Mouse (Mus musculus) macrophage (primary cell): ENCODE results near the gene Mecom. TPM values are rescaled to one million over a fixed set of nuclear protein-coding genes. Genes with fewer than 3 reads are reported as not detected.

ENCODE experiments used
- H3K27ac ChIP-seq: fragments of 350-480 bp; formaldehyde crosslinking; 2 replicates; pipeline ENCODE4 v1.9.0; 2021
- H3K36me3 ChIP-seq: fragments of 350-480 bp; formaldehyde crosslinking; 2 replicates; pipeline ENCODE4 v1.9.0; 2021; ENCODE audit errors: inconsistent target
- H3K4me3 ChIP-seq: fragments of 350-480 bp; formaldehyde crosslinking; 2 replicates; pipeline ENCODE4 v1.9.0; 2021; ENCODE audit errors: inconsistent target
- H3K79me2 ChIP-seq: fragments of 350-480 bp; formaldehyde crosslinking; 2 replicates; pipeline ENCODE4 v1.9.0; 2021; ENCODE audit errors: inconsistent target
- WGBS: methylation state at CpG from one replicate; pipeline ENCODE4 v1.1.7; 2026; ENCODE audit warnings: inconsistent platforms; ENCODE audit not compliant: missing documents; 5-methylcytosine and 5-hydroxymethylcytosine counted together
- polyA plus RNA-seq: library from polyadenylated mRNA; stranded (reverse); fragments of 250-400 nt; gene quantifications from 3 replicates; pipeline ENCODE4 v1.2.4, GENCODE M21; 2018; ENCODE audit warnings: inconsistent platforms

The Mecom gene
- polyA plus RNA-seq, 1 experiment from 2014 or later, result not detected

- WGBS, result 54% methylated on average over 4 of the region's 4 CpGs
- H3K79me2 ChIP-seq, result no peaks in the 10 kb centered on the region
- no peak overlapping the region for H3K4me3 ChIP-seq
- no peak overlapping the region for H3K27ac ChIP-seq
- H3K36me3 ChIP-seq, result no peaks in the 10 kb centered on the region
Observed at GRCm38 (mm10) chr3:30260945-30261344, 286.9 kb downstream of the Mecom start.

DNA sequence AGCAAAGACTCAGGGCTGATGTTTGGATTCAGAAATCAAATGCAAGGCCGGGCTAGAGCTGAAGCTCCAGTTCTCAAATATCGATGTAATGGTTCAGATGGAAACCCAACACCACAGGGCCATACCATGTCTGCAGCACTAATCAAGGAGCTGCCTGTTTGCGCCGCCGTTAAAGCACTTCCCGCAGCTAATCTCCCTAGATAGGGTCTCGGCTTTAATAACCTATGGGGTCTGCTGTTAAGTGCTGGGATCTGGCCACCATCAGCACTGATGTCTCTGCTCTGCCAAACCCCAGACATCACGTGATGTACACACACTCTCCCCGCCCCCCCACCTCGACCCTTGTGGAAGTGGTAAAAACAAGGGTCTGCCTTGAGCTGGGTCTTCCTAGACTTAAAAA, 289.4 kb downstream of the Mecom start:
- no peak overlapping the region for H3K4me3 ChIP-seq
- no peaks in the 10 kb centered on the region for H3K79me2 ChIP-seq
- H3K27ac ChIP-seq, result no peak overlapping the region
- H3K36me3 ChIP-seq, result no peaks in the 10 kb centered on the region
- WGBS, result 89% methylated on average over 10 of the region's 10 CpGs

DNA sequence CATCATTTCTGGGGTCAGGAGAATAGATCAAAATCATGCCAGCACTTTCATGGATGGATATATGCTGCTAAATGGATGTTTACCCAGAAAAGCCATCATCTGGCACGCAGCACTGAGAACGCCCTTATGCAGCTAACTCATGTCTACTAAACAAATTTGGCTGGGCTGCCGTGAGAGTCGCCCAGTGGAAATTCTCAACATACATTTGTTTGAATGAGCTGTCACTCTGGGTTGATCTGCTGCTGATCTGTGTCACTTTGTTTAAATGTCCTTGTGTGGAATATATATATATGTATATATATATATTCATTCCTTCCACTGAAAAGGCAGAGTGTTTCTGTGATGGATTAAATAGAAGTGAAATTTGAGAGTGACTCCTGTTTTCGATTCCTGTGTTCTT, 290.0 kb downstream of the Mecom start:
- H3K79me2 ChIP-seq, result no peaks in the 10 kb centered on the region
- H3K4me3 ChIP-seq, result no peak overlapping the region
- 100% methylated on average over 5 of the region's 5 CpGs for WGBS
- no peak overlapping the region for H3K27ac ChIP-seq
- H3K36me3 ChIP-seq, result no peaks in the 10 kb centered on the region

- H3K79me2 ChIP-seq, result no peaks in the 10 kb centered on the region
- no peak overlapping the region for H3K4me3 ChIP-seq
- H3K27ac ChIP-seq, result no peak overlapping the region
- H3K36me3 ChIP-seq, result no peaks in the 10 kb centered on the region
- 92% methylated on average over 7 of the region's 7 CpGs for WGBS
Observed at GRCm38 (mm10) chr3:30256896-30257295, 290.9 kb downstream of the Mecom start.

GRCm38 (mm10) chr3:30255828-30256227, 292.0 kb downstream of the Mecom start:
- WGBS, result 83% methylated on average over 5 of the region's 5 CpGs
- Histone ChIP-seq H3K27ac (no peak overlapping the region), H3K79me2 (no peaks in the 10 kb centered on the region), H3K4me3 (no peak overlapping the region), H3K36me3 (no peaks in the 10 kb centered on the region)

DNA sequence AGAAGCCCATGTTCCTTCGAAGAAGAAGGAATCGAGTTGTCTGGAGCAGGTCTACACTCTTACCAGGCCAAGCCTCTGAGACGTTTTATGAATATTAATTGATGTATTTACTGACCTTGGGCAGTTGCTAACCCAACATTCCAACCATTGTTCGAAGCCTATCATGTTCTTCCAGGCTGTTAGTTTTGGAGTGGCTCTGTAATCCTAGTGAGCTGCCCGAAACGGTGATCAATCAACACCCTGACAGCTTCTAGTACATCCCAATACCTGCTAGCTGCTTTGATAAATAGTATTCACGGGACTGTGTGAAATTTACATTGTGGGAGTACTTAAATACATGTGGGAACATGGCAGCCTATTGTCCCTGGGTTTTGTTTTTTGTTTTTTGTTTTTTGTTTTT, 293.4 kb downstream of the Mecom start:
- Histone ChIP-seq H3K79me2 (no peaks in the 10 kb centered on the region), H3K36me3 (no peaks in the 10 kb centered on the region), H3K27ac (no peak overlapping the region), H3K4me3 (no peak overlapping the region)
- WGBS, result 85% methylated on average over 7 of the region's 7 CpGs

- Histone ChIP-seq H3K27ac (no peak overlapping the region), H3K36me3 (no peaks in the 10 kb centered on the region)
- 91% methylated on average over 5 of the region's 5 CpGs for WGBS
Observed at GRCm38 (mm10) chr3:30253714-30254113, 294.1 kb downstream of the Mecom start.

GRCm38 (mm10) chr3:30248656-30249384, 299.0 kb downstream of the Mecom start:
- Histone ChIP-seq H3K36me3 (no peaks in the 10 kb centered on the region), H3K27ac (no peak overlapping the region), H3K4me3 (no peak overlapping the region), H3K79me2 (no peaks in the 10 kb centered on the region)
- 91% methylated on average over 4 of the region's 4 CpGs for WGBS

More at GRCm38 (mm10) chr3:30253714-30254113, 294.1 kb downstream of the Mecom start:
- no peaks in the 10 kb centered on the region for H3K79me2 ChIP-seq
- H3K4me3 ChIP-seq, result no peak overlapping the region

GRCm38 (mm10) chr3:30247256-30247655, 300.6 kb downstream of the Mecom start:
- H3K79me2 ChIP-seq, result no peaks in the 10 kb centered on the region
- no peak overlapping the region for H3K27ac ChIP-seq
- WGBS, result 89% methylated on average over 4 of the region's 5 CpGs
- H3K4me3 ChIP-seq, result no peak overlapping the region
- H3K36me3 ChIP-seq, result no peaks in the 10 kb centered on the region

GRCm38 (mm10) chr3:30246431-30247041, 301.3 kb downstream of the Mecom start:
- Histone ChIP-seq H3K79me2 (no peaks in the 10 kb centered on the region), H3K27ac (no peak overlapping the region), H3K36me3 (no peaks in the 10 kb centered on the region), H3K4me3 (no peak overlapping the region)
- WGBS, result 77% methylated on average over 12 of the region's 12 CpGs

DNA sequence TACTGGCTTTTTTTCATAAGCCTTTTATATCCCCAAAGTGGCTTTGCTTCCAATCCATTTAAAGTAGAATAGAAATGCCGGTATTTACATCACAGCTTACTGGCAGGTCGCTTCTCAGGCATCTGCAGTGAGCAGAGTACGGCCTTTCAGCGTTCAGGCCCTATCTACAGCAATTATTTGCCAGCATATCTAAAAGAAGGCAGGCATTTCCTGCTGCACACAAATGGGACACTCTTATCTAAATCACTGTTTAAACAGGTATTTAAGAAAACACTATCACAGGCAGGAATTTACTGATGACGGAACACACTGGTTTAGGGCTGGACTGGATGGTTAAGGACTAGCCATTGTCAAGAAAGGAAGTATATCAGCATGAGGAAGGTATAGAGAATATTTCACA, 301.9 kb downstream of the Mecom start:
- H3K27ac ChIP-seq, result no peak overlapping the region
- WGBS, result 84% methylated on average over 5 of the region's 5 CpGs
- no peaks in the 10 kb centered on the region for H3K79me2 ChIP-seq
- no peak overlapping the region for H3K4me3 ChIP-seq
- no peaks in the 10 kb centered on the region for H3K36me3 ChIP-seq

GRCm38 (mm10) chr3:30244401-30244871, 303.4 kb downstream of the Mecom start:
- Histone ChIP-seq H3K36me3 (no peaks in the 10 kb centered on the region), H3K27ac (no peak overlapping the region), H3K4me3 (no peak overlapping the region), H3K79me2 (no peaks in the 10 kb centered on the region)
- WGBS, result 62% methylated on average over 7 of the region's 7 CpGs

- H3K79me2 ChIP-seq, result no peaks in the 10 kb centered on the region
- H3K27ac ChIP-seq, result no peak overlapping the region
- no peak overlapping the region for H3K4me3 ChIP-seq
- no peaks in the 10 kb centered on the region for H3K36me3 ChIP-seq
- 88% methylated on average over 8 of the region's 8 CpGs for WGBS
Observed at GRCm38 (mm10) chr3:30243776-30244275, 304.0 kb downstream of the Mecom start.

DNA sequence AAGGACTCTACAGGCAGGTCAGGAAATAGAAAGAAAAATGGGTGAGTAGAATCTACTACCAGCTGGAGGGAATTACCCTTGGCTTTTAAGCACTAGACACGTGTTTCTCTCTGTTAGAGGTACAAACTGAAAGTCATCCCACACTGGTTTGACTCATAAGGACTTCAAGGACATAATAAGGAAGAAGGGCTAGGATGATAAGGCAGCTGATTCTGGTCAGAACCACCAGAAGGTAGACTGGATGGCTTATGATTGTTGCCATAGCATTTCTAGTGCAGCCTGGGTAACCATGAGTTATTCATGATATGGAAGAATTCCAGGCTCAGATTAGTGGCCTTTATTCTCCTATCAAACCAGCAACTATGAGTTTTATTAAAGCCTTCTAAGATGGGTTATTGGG, 308.4 kb downstream of the Mecom start:
- H3K4me3 ChIP-seq, result no peak overlapping the region
- no peaks in the 10 kb centered on the region for H3K79me2 ChIP-seq
- 56% methylated on average over 1 of the region's 1 CpGs for WGBS
- no peak overlapping the region for H3K27ac ChIP-seq
- H3K36me3 ChIP-seq, result no peaks in the 10 kb centered on the region

GRCm38 (mm10) chr3:30237493-30237892, 310.3 kb downstream of the Mecom start:
- no peak overlapping the region for H3K27ac ChIP-seq
- no peaks in the 10 kb centered on the region for H3K36me3 ChIP-seq
- H3K79me2 ChIP-seq, result no peaks in the 10 kb centered on the region
- no peak overlapping the region for H3K4me3 ChIP-seq
- WGBS, result 85% methylated on average over 5 of the region's 5 CpGs
